Mouse (Mus musculus): ENCODE data around the gene Cux1.

DNA sequence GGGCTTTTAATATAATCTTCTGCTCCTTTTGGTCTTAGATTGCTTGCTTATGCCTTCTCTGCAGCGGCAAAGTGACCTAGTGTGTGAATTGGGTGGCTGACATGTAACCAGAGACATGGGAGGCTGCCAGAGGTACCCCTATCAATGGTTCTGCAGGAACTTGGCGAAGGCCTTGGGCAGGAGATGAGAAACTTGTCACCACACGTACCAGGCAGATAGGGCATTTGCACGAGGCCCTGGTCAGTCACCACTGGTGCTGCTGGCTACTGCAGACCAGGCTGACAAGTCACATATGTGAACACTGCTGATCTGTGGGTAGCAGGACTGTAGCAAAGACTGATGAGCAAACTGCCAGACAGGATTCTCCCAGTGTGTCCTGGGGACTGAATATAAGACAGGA is 231.6 kb downstream of the Cux1 start:
- no peak for TF ChIP-seq CTCF (IDR thresholded peaks at IDR 0.05; ENCODE audit: borderline replicate concordance, insufficient read depth, low read depth, low read length)
- no peak for TF ChIP-seq POLR2A (IDR thresholded peaks at IDR 0.05; ENCODE audit: borderline replicate concordance, insufficient read depth, low read length)

All from cerebellum, adult 2 months (tissue).